Mouse (Mus musculus): ENCODE results near the gene Wdr4. TPM values are rescaled to one million over a fixed set of nuclear protein-coding genes. Genes with fewer than 3 reads are reported as not detected.
A peak's percentile ranks its signal among the peaks of the same experiment; 100 is the strongest.

Wdr4 gene
- polyA plus RNA-seq, 1 experiment = 48.5 TPM

DNA sequence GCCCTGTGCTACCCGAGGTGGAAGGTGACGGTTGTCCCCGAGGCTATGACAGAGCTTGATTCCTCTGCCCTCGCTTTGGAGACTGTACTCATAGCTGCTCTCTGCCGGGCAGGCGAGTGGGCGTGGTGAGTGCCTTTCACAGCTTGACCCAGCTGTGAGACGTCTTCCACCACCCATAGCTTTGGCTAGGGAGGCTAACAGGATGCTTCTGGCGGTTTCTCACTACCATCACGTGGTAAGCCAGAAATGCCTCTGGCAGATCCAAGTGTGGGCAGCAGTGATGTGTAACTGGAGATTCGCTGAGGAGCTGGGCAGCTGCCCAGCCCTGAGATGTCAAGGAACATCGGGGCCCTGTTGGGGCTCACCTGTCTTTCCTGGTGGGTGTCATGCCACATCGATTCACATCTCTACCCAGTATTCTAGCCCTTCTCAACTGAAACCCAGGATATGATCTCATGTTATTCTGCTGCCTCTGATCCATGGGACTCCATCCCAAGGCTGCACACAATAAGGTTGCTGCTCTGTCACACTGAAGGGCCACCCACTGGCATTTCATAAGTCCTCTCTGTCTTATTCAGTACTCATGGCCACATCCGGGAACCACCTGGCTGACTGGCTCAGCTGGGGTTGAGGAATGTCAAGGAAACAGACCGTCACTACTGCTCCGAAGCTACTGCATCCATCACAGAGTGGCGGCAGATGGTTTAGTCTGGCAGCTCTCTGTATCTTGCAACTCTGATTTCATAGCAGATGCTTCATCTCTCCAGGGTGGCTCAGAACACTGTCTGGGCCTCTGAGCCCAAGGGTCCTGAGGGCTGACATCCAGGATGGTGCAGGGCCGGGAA lies 62.8 kb downstream of the Wdr4 start:
- H3K27me3 ChIP-seq (ENCODE audit: control insufficient read depth, insufficient read depth, insufficient read length) = peaks cover 18% of the 10 kb centered on the region
- no peak overlapping the region for H3K4me3 ChIP-seq (ENCODE audit: insufficient read depth, poor library complexity, severe bottlenecking)
- H3K79me2 ChIP-seq (ENCODE audit: control insufficient read depth, insufficient read depth) = no peaks in the 10 kb centered on the region
- TF ChIP-seq USF1 (IDR thresholded peaks at IDR 0.05; ENCODE audit: low read depth) (peak; percentile 92), CEBPB (IDR thresholded peaks at IDR 0.05; ENCODE audit: low read depth) (no peak)
- no peak overlapping the region for H3ac ChIP-seq (ENCODE audit: control insufficient read depth, insufficient read length, low read depth)
- H3K36me3 ChIP-seq (ENCODE audit: control insufficient read depth, insufficient read depth) = no peaks in the 10 kb centered on the region
- H3K79me3 ChIP-seq (ENCODE audit: low read depth) = no peaks in the 10 kb centered on the region

DNA sequence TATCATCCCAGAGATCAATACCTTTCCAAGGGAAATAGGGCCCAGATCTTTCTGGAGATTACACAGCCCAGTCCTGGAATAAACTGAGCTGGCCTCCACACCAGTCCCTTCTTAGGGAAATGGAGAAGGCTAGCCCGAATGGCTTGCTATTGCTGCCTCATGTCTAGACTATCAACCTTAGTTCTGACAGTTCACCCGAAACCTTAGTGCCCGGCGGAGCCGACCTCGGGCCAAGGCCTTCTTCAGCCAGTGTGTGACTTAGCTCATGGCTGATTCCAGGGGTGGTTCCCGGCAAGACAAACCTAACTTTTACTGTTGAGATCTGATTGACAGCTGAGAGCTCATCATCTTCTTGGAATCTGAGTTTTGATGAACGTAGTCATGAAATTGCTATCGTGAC lies 65.7 kb downstream of the Wdr4 start:
- Histone ChIP-seq H3ac (ENCODE audit: control insufficient read depth, insufficient read length, low read depth) (no peak overlapping the region), H3K4me3 (ENCODE audit: insufficient read depth, poor library complexity, severe bottlenecking) (no peak overlapping the region), H3K79me2 (ENCODE audit: control insufficient read depth, insufficient read depth) (no peaks in the 10 kb centered on the region), H3K79me3 (ENCODE audit: low read depth) (no peaks in the 10 kb centered on the region), H3K27me3 (ENCODE audit: control insufficient read depth, insufficient read depth, insufficient read length) (peaks cover 13% of the 10 kb centered on the region), H3K36me3 (ENCODE audit: control insufficient read depth, insufficient read depth) (no peaks in the 10 kb centered on the region)
- TF ChIP-seq MYOD1 (IDR thresholded peaks at IDR 0.05; ENCODE audit: control insufficient read depth, insufficient read length, low read depth) (no peak), USF1 (IDR thresholded peaks at IDR 0.05; ENCODE audit: low read depth) (no peak), CEBPB (IDR thresholded peaks at IDR 0.05; ENCODE audit: low read depth) (no peak), CTCF (IDR thresholded peaks at IDR 0.05; ENCODE audit: control insufficient read depth, insufficient read depth, insufficient read length) (no peak), MAX (IDR thresholded peaks at IDR 0.05) (no peak), MYOG (IDR thresholded peaks at IDR 0.05; ENCODE audit: control insufficient read depth, extremely low read depth, insufficient read length) (no peak)

DNA sequence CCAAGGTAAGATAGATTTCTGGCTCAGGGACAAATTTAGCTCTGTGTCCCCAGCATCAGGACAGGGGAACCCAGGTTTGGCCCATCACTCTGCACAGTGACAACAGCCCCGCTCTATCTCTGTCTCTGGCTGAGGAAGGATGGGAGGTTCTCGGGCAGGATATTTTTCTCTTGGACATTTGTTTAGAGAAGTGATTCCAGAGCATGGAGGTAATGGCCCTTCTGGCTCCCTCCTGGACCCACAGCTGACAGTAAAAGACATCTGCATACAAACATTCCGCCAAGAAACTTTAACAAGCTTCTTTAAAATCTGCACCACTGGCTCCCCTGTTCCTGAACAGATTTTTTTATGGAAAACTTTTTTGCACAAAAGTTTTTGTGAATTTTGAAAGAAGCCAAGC lies 66.3 kb downstream of the Wdr4 start:
- H3K4me3 ChIP-seq (ENCODE audit: insufficient read depth, poor library complexity, severe bottlenecking) = no peak overlapping the region
- TF ChIP-seq MAX (IDR thresholded peaks at IDR 0.05) (no peak), FOSL1 (IDR thresholded peaks at IDR 0.05; ENCODE audit: insufficient read depth, low read length, poor library complexity, severe bottlenecking) (no peak), MYOG (IDR thresholded peaks at IDR 0.05; ENCODE audit: control insufficient read depth, extremely low read depth, insufficient read length) (no peak), CEBPB (IDR thresholded peaks at IDR 0.05; ENCODE audit: low read depth) (no peak), MYOD1 (IDR thresholded peaks at IDR 0.05; ENCODE audit: control insufficient read depth, insufficient read length, low read depth) (no peak), CTCF (IDR thresholded peaks at IDR 0.05; ENCODE audit: control insufficient read depth, insufficient read depth, insufficient read length) (no peak), USF1 (IDR thresholded peaks at IDR 0.05; ENCODE audit: low read depth) (no peak)
- H3K79me2 ChIP-seq (ENCODE audit: control insufficient read depth, insufficient read depth) = no peaks in the 10 kb centered on the region
- no peaks in the 10 kb centered on the region for H3K79me3 ChIP-seq (ENCODE audit: low read depth)
- no peak overlapping the region for H3ac ChIP-seq (ENCODE audit: control insufficient read depth, insufficient read length, low read depth)
- H3K36me3 ChIP-seq (ENCODE audit: control insufficient read depth, insufficient read depth) = no peaks in the 10 kb centered on the region
- H3K27me3 ChIP-seq (ENCODE audit: control insufficient read depth, insufficient read depth, insufficient read length) = peaks cover 13% of the 10 kb centered on the region

DNA sequence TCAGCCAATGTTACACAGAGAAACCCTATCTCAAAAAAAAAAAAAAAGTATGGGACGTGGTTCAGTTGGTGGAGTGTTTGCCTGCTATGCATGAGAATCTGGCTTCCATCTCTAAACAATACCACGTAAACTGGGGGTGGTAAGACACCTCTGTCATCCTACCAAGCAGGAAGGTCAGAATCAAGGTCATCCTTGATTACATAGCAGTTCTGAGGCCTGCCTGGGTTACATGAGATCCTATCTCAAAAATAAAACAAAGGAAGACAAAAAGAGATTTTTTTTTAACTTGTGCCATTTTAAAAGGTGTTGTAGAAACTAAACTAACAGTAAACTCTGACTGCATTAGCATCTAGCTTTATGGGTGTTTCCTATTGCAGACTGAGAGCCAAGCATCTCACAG lies 67.0 kb downstream of the Wdr4 start:
- Histone ChIP-seq H3K27me3 (ENCODE audit: control insufficient read depth, insufficient read depth, insufficient read length) (peaks cover 13% of the 10 kb centered on the region), H3K4me3 (ENCODE audit: insufficient read depth, poor library complexity, severe bottlenecking) (no peak overlapping the region), H3K79me2 (ENCODE audit: control insufficient read depth, insufficient read depth) (no peaks in the 10 kb centered on the region), H3ac (ENCODE audit: control insufficient read depth, insufficient read length, low read depth) (no peak overlapping the region), H3K36me3 (ENCODE audit: control insufficient read depth, insufficient read depth) (no peaks in the 10 kb centered on the region), H3K79me3 (ENCODE audit: low read depth) (no peaks in the 10 kb centered on the region)
- TF ChIP-seq MYOD1 (IDR thresholded peaks at IDR 0.05; ENCODE audit: control insufficient read depth, insufficient read length, low read depth) = no peak
- TF ChIP-seq CTCF (IDR thresholded peaks at IDR 0.05; ENCODE audit: control insufficient read depth, insufficient read depth, insufficient read length) = no peak
- no peak for TF ChIP-seq MAX (IDR thresholded peaks at IDR 0.05)
- no peak for TF ChIP-seq FOSL1 (IDR thresholded peaks at IDR 0.05; ENCODE audit: insufficient read depth, low read length, poor library complexity, severe bottlenecking)
- no peak for TF ChIP-seq MYOG (IDR thresholded peaks at IDR 0.05; ENCODE audit: control insufficient read depth, extremely low read depth, insufficient read length)
- no peak for TF ChIP-seq CEBPB (IDR thresholded peaks at IDR 0.05; ENCODE audit: low read depth)
- TF ChIP-seq USF1 (IDR thresholded peaks at IDR 0.05; ENCODE audit: low read depth) = no peak

DNA sequence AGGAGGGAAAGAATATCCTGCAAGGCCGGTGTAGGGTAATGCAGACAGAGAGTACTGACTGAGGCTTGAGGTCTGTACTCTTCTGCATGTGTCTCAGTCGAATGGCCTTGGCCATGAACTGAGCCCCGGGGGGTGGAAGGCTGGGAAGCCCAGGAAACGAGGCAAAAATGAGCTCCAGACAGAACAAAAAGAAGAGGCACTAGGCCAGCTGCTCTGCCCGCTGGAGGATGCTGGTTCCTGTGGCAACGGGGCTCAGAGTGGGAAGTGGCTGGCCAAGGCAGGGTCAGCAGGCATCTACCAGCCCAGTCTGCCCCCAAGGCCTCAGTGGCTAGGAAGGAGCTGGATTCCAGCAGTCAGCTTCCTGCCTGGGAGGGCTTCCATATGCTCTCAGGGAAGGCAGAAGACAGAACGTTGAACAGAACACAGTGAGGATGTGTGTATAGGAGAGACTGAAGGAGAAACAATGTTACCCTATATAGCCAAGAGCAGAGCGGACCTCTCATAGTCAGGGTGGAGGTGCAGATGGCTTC lies 68.5 kb downstream of the Wdr4 start:
- Histone ChIP-seq H3K27me3 (ENCODE audit: control insufficient read depth, insufficient read depth, insufficient read length) (peaks cover 19% of the 10 kb centered on the region), H3ac (ENCODE audit: control insufficient read depth, insufficient read length, low read depth) (no peak overlapping the region), H3K4me3 (ENCODE audit: insufficient read depth, poor library complexity, severe bottlenecking) (no peak overlapping the region), H3K36me3 (ENCODE audit: control insufficient read depth, insufficient read depth) (no peaks in the 10 kb centered on the region), H3K79me3 (ENCODE audit: low read depth) (no peaks in the 10 kb centered on the region), H3K79me2 (ENCODE audit: control insufficient read depth, insufficient read depth) (no peaks in the 10 kb centered on the region)
- TF ChIP-seq USF1 (IDR thresholded peaks at IDR 0.05; ENCODE audit: low read depth) (no peak), MYOD1 (IDR thresholded peaks at IDR 0.05; ENCODE audit: control insufficient read depth, insufficient read length, low read depth) (no peak), MAX (IDR thresholded peaks at IDR 0.05) (no peak), FOSL1 (IDR thresholded peaks at IDR 0.05; ENCODE audit: insufficient read depth, low read length, poor library complexity, severe bottlenecking) (no peak), MYOG (IDR thresholded peaks at IDR 0.05; ENCODE audit: control insufficient read depth, extremely low read depth, insufficient read length) (no peak), CEBPB (IDR thresholded peaks at IDR 0.05; ENCODE audit: low read depth) (no peak), CTCF (IDR thresholded peaks at IDR 0.05; ENCODE audit: control insufficient read depth, insufficient read depth, insufficient read length) (no peak)

Data from C2C12 (cell line).